Mouse (Mus musculus) heart, embryonic 12.5 days (tissue): ENCODE measurements at regions not wholly inside any gene's neighbourhood (a gene's known extent, or its start where the extent isn't known, plus 50 kb on each side); places are given as distances from the start of the nearest gene placed in this dataset.
"Not testable (repeated sequence)": the region's sequence is repeated elsewhere in the genome, so short reads cannot be mapped to it uniquely, and the experiment has no call there.

Experiments used
- ATAC-seq: fragments of 200-750 bp; cut with Nextera tagmentation; 2 replicates; pipeline ENCODE4 v1.8.0; 2017; ENCODE audit warnings: moderate TSS enrichment, moderate library complexity; ENCODE audit not compliant: insufficient number of reproducible peaks, low FRiP score
- H3K27ac ChIP-seq: fragments of 300-500 bp; sonication (generic); 2 replicates; pipeline ENCODE4 v1.5.1; 2016; ENCODE audit warnings: mild to moderate bottlenecking, moderate library complexity; ENCODE audit not compliant: poor library complexity, severe bottlenecking
- H3K27me3 ChIP-seq: fragments of 300-500 bp; sonication (generic); replicated peaks from 2 replicates; pipeline ENCODE4 v1.6.1; 2016; ENCODE audit warnings: mild to moderate bottlenecking, moderate library complexity
- H3K36me3 ChIP-seq: fragments of 300-500 bp; sonication (generic); 2 replicates; pipeline ENCODE4 v1.6.1; 2016; ENCODE audit warnings: mild to moderate bottlenecking, moderate library complexity
- H3K4me1 ChIP-seq: fragments of 300-500 bp; sonication (generic); replicated peaks from 2 replicates; pipeline ENCODE4 v1.6.1; 2016; ENCODE audit warnings: mild to moderate bottlenecking
- H3K4me2 ChIP-seq: fragments of 300-500 bp; sonication (generic); 2 replicates; pipeline ENCODE4 v1.6.1; 2016; ENCODE audit warnings: mild to moderate bottlenecking, moderate library complexity
- H3K4me3 ChIP-seq: fragments of 300-500 bp; sonication (generic); 2 replicates; pipeline ENCODE4 v1.5.1; 2016; ENCODE audit warnings: mild to moderate bottlenecking
- H3K9ac ChIP-seq: fragments of 300-500 bp; sonication (generic); 2 replicates; pipeline ENCODE4 v1.6.1; 2016; ENCODE audit warnings: mild to moderate bottlenecking, moderate library complexity
- H3K9me3 ChIP-seq: fragments of 300-500 bp; sonication (generic); replicated peaks from 2 replicates; pipeline ENCODE4 v1.6.1; 2016; ENCODE audit warnings: mild to moderate bottlenecking, moderate library complexity
- WGBS: fragments of 180-500 bp; shearing (Covaris S2); methylation state at CpG from one replicate; pipeline ENCODE4 v1.1.7; 2016; 5-methylcytosine and 5-hydroxymethylcytosine counted together

- no peak overlapping the region for H3K4me3 ChIP-seq
- no peaks in the 10 kb centered on the region for H3K36me3 ChIP-seq
- no peak overlapping the region for H3K27ac ChIP-seq
- H3K9ac ChIP-seq = no peak overlapping the region
- H3K9me3 ChIP-seq = no peaks in the 10 kb centered on the region; the same call in 1 of the 2 replicates
- ATAC-seq = no peak
- H3K4me1 ChIP-seq = peaks cover 7% of the 10 kb centered on the region; the same call in 1 of the 2 replicates
- H3K27me3 ChIP-seq = no peaks in the 10 kb centered on the region
- 40% methylated on average over 8 of the region's 8 CpGs for WGBS
- no peak overlapping the region for H3K4me2 ChIP-seq
These were observed 272.8 kb upstream of the Cntnap4 start for GRCm38 (mm10) chr8:112297021-112297420.

GRCm38 (mm10) chr8:112283316-112283715 lies 268.5 kb upstream of the Gm6793 start:
- 84% methylated on average over 6 of the region's 6 CpGs for WGBS
- H3K9ac ChIP-seq = no peak overlapping the region
- no peak overlapping the region for H3K4me3 ChIP-seq
- H3K9me3 ChIP-seq = 0 out of 2 replicates have a peak, but pooled peaks cover 9% of the 10 kb centered on the region
- H3K4me1 ChIP-seq = no peaks in the 10 kb centered on the region
- H3K27ac ChIP-seq = no peak overlapping the region
- no peaks in the 10 kb centered on the region for H3K27me3 ChIP-seq
- no peak for ATAC-seq
- no peak overlapping the region for H3K4me2 ChIP-seq
- no peaks in the 10 kb centered on the region for H3K36me3 ChIP-seq

GRCm38 (mm10) chr8:112269598-112269997 lies 254.8 kb upstream of the Gm6793 start:
- Histone ChIP-seq H3K4me2 (no peak overlapping the region), H3K4me1 (no peaks in the 10 kb centered on the region), H3K27me3 (no peaks in the 10 kb centered on the region), H3K4me3 (no peak overlapping the region), H3K9ac (no peak overlapping the region), H3K36me3 (no peaks in the 10 kb centered on the region), H3K27ac (no peak overlapping the region), H3K9me3 (no peaks in the 10 kb centered on the region)
- no peak for ATAC-seq
- WGBS = 68% methylated on average over 5 of the region's 5 CpGs

GRCm38 (mm10) chr8:112269214-112269566 lies 254.4 kb upstream of the Gm6793 start:
- ATAC-seq = no peak
- 69% methylated on average over 8 of the region's 8 CpGs for WGBS

GRCm38 (mm10) chr8:112268544-112269213 lies 253.8 kb upstream of the Gm6793 start:
- Histone ChIP-seq H3K9ac (no peak overlapping the region), H3K9me3 (no peaks in the 10 kb centered on the region), H3K4me1 (no peaks in the 10 kb centered on the region), H3K4me2 (no peak overlapping the region), H3K4me3 (no peak overlapping the region), H3K36me3 (no peaks in the 10 kb centered on the region), H3K27ac (no peak overlapping the region), H3K27me3 (no peaks in the 10 kb centered on the region)
- no peak for ATAC-seq
- WGBS = 73% methylated on average over 9 of the region's 9 CpGs

More at GRCm38 (mm10) chr8:112269214-112269566, 254.4 kb upstream of the Gm6793 start:
- Histone ChIP-seq H3K27ac (no peak overlapping the region), H3K9ac (no peak overlapping the region), H3K9me3 (no peaks in the 10 kb centered on the region), H3K4me3 (no peak overlapping the region), H3K4me1 (no peaks in the 10 kb centered on the region), H3K36me3 (no peaks in the 10 kb centered on the region), H3K4me2 (no peak overlapping the region), H3K27me3 (no peaks in the 10 kb centered on the region)

- Histone ChIP-seq H3K4me2 (peak overlapping the region; percentile 55), H3K36me3 (no peaks in the 10 kb centered on the region), H3K4me3 (no peak overlapping the region), H3K27me3 (no peaks in the 10 kb centered on the region), H3K9ac (no peak overlapping the region), H3K27ac (no peak overlapping the region), H3K9me3 (no peaks in the 10 kb centered on the region), H3K4me1 (no peaks in the 10 kb centered on the region)
- no peak for ATAC-seq
- WGBS = 52% methylated on average over 13 of the region's 13 CpGs
These were observed 243.2 kb upstream of the Gm6793 start for GRCm38 (mm10) chr8:112257922-112258475.

- Histone ChIP-seq H3K9ac (no peak overlapping the region), H3K36me3 (no peaks in the 10 kb centered on the region), H3K27ac (no peak overlapping the region), H3K9me3 (no peaks in the 10 kb centered on the region), H3K27me3 (no peaks in the 10 kb centered on the region), H3K4me1 (no peaks in the 10 kb centered on the region), H3K4me2 (peak overlapping the region; percentile 55), H3K4me3 (peak overlapping the region; percentile 23; the same call in 1 of the 2 replicates)
- ATAC-seq = no peak
- WGBS = 23% methylated on average over 18 of the region's 18 CpGs
These were observed 242.6 kb upstream of the Gm6793 start for GRCm38 (mm10) chr8:112257311-112257894.

GRCm38 (mm10) chr8:112246629-112247028 lies 231.8 kb upstream of the Gm6793 start:
- ATAC-seq = peak; percentile 25; the same call in 1 of the 2 replicates
- H3K9ac ChIP-seq, H3K9me3 ChIP-seq, H3K36me3 ChIP-seq, H3K4me3 ChIP-seq, H3K27me3 ChIP-seq, H3K4me1 ChIP-seq, H3K27ac ChIP-seq, H3K4me2 ChIP-seq: not testable (repeated sequence)
- 81% methylated on average over 2 of the region's 2 CpGs for WGBS

- 63% methylated on average over 9 of the region's 9 CpGs for WGBS
These were observed 223.8 kb upstream of the Gm6793 start for GRCm38 (mm10) chr8:112238681-112239080.

GRCm38 (mm10) chr8:112236751-112237150 lies 221.9 kb upstream of the Gm6793 start:
- H3K9ac ChIP-seq, H3K4me2 ChIP-seq, H3K36me3 ChIP-seq, H3K4me3 ChIP-seq, H3K27me3 ChIP-seq, H3K9me3 ChIP-seq, H3K27ac ChIP-seq, ATAC-seq, H3K4me1 ChIP-seq: not testable (repeated sequence)
- WGBS = 85% methylated on average over 19 of the region's 19 CpGs

More at GRCm38 (mm10) chr8:112238681-112239080, 223.8 kb upstream of the Gm6793 start:
- H3K27me3 ChIP-seq = no peaks in the 10 kb centered on the region
- H3K4me2 ChIP-seq = no peak overlapping the region
- H3K4me3 ChIP-seq = no peak overlapping the region
- H3K36me3 ChIP-seq = no peaks in the 10 kb centered on the region
- H3K4me1 ChIP-seq = no peaks in the 10 kb centered on the region
- no peak for ATAC-seq
- H3K9ac ChIP-seq = no peak overlapping the region
- H3K27ac ChIP-seq = no peak overlapping the region
- H3K9me3 ChIP-seq = peaks cover 3% of the 10 kb centered on the region; the same call in 1 of the 2 replicates

GRCm38 (mm10) chr8:112219656-112220055 lies 204.8 kb upstream of the Gm6793 start:
- Histone ChIP-seq H3K27ac (no peak overlapping the region), H3K36me3 (no peaks in the 10 kb centered on the region), H3K4me2 (no peak overlapping the region), H3K9me3 (no peaks in the 10 kb centered on the region), H3K4me1 (no peaks in the 10 kb centered on the region), H3K27me3 (no peaks in the 10 kb centered on the region), H3K9ac (no peak overlapping the region), H3K4me3 (no peak overlapping the region)
- WGBS = 79% methylated on average over 6 of the region's 6 CpGs
- no peak for ATAC-seq
